Mouse (Mus musculus) spleen, adult 2 months (tissue): ENCODE measurements around the gene Ppp1r14b. TPM values are rescaled to one million over a fixed set of nuclear protein-coding genes. Genes with fewer than 3 reads are reported as not detected.

Source experiments
- DNase-seq, 2 experiments: peaks; one replicate each; pipeline versions ENCODE4 v3.0.0 to v3.0.0-alpha.2; 2012 to 2021; ENCODE audit warnings: low spot score in 2 of 2, low read depth in 1 of 2
- H3K27ac ChIP-seq: fragments of 200-500 bp; 2 replicates; pipeline ENCODE4 v1.5.1; 2012; ENCODE audit warnings: low read length, inconsistent platforms; ENCODE audit not compliant: insufficient read depth
- H3K27me3 ChIP-seq: fragments of 200-500 bp; 2 replicates; pipeline ENCODE4 v1.6.1; 2012; ENCODE audit warnings: mild to moderate bottlenecking, moderate library complexity, low read length, inconsistent platforms; ENCODE audit not compliant: control insufficient read depth, insufficient read depth
- H3K36me3 ChIP-seq: fragments of 200-500 bp; 2 replicates; pipeline ENCODE4 v1.6.1; 2012; ENCODE audit warnings: mild to moderate bottlenecking, low read length, inconsistent platforms; ENCODE audit not compliant: control insufficient read depth, insufficient read depth
- H3K4me1 ChIP-seq: fragments of 200-500 bp; 2 replicates; pipeline ENCODE4 v1.6.1; 2011; ENCODE audit warnings: inconsistent platforms; ENCODE audit not compliant: control insufficient read depth, insufficient read depth, insufficient read length
- H3K4me3 ChIP-seq: fragments of 200-500 bp; 2 replicates; pipeline ENCODE4 v1.5.1; 2011; ENCODE audit warnings: mild to moderate bottlenecking, inconsistent platforms; ENCODE audit not compliant: insufficient read depth, insufficient read length; ENCODE audit errors: extremely low read depth
- CTCF ChIP-seq: fragments of 200-500 bp; IDR thresholded peaks from 2 replicates; pipeline ENCODE4 v1.5.1; 2011; ENCODE audit warnings: mild to moderate bottlenecking, inconsistent platforms; ENCODE audit not compliant: insufficient read depth, insufficient read length, insufficient replicate concordance; ENCODE audit errors: extremely low read depth
- POLR2A ChIP-seq: fragments of 200-500 bp; IDR thresholded peaks from 2 replicates; pipeline ENCODE4 v1.6.1; 2011; ENCODE audit warnings: low read depth, low read length, inconsistent platforms
- WGBS: fragments of 180-500 bp; shearing (Covaris S2); methylation state at CpG from one replicate; pipeline ENCODE4 v1.1.7; 2018; 5-methylcytosine and 5-hydroxymethylcytosine counted together
- polyA plus RNA-seq: library from polyadenylated mRNA; depleted of rRNA; stranded (reverse); fragments of >200 nt; gene quantifications from 2 replicates; pipeline ENCODE4 v1.2.3, GENCODE M21; 2012

The Ppp1r14b gene
- polyA plus RNA-seq, 1 experiment = 69.0 TPM

DNA sequence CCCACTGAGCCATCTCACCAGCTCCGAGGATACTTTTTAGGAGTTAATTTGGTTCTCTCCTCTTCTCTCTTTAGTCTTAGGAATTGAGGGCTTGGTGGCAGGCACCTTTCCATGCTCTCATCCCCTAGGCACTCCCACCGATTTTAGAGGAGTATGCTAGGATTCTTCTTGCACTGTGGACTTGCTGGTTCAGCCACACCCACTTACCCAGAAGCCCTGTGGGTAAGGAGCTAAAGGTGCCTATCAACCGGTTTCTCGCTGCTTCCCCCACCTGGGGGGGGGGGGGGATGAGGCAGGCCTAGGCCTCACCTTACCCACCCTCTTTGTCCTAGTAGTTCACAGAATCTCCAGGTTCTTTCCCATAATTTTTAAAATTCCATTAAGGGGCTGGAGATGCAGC, 27.0 kb upstream of the Ppp1r14b start:
- Histone ChIP-seq H3K4me1 (peaks cover 5% of the 10 kb centered on the region; the same call in 1 of the 2 replicates), H3K27ac (no peak overlapping the region), H3K27me3 (no peaks in the 10 kb centered on the region), H3K36me3 (no peaks in the 10 kb centered on the region), H3K4me3 (no peak overlapping the region)
- no peak for DNase-seq
- 76% methylated on average over 4 of the region's 4 CpGs for WGBS
- TF ChIP-seq CTCF (no peak), POLR2A (no peak)

DNA sequence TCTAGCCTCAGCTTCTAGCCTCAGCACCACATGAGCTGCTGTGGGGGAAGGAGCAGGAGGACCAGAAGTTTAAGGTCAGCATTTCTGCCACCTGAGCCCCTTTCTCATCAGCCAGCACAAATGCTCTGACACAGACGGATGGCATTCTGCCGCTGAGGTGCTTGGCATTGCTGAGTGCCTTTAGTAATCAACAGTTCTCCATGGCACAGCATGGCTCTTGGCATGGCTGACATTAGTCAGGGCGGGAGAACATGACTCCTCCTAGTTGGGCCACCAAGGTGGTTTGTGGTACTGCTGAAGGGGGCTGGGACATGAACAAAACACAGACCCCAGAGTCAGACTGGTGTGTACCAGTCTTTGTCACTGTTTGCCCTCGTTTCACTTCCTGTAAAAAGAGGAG, 26.6 kb upstream of the Ppp1r14b start:
- Histone ChIP-seq H3K4me1 (peaks cover 5% of the 10 kb centered on the region; the same call in 1 of the 2 replicates), H3K27me3 (no peaks in the 10 kb centered on the region), H3K4me3 (no peak overlapping the region), H3K36me3 (no peaks in the 10 kb centered on the region), H3K27ac (no peak overlapping the region)
- WGBS = 84% methylated on average over 4 of the region's 4 CpGs
- no peak for DNase-seq
- TF ChIP-seq CTCF (no peak), POLR2A (no peak)

DNA sequence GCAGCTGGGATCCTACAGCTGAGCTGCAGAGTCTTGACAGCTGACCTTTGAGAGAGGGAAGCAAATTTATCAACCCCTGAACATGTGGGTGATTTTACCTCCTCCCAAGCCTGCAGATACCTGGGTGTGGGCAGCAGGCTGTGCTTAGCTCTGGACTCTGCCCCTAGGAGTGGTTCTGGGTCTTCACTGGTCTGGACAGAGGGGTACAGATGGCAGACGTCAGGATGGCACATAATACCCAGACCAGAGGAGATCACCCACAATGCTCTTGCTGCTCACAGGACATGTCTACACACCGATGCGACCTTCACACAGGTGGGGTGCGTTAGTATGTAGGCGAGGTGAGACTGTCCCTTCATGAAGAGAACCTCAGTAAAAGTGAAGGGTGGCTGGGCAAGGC, 25.2 kb upstream of the Ppp1r14b start:
- Histone ChIP-seq H3K4me1 (peaks cover 5% of the 10 kb centered on the region; the same call in 1 of the 2 replicates), H3K27me3 (no peaks in the 10 kb centered on the region), H3K36me3 (no peaks in the 10 kb centered on the region), H3K4me3 (no peak overlapping the region), H3K27ac (no peak overlapping the region)
- WGBS = 96% methylated on average over 5 of the region's 5 CpGs
- no peak for DNase-seq
- TF ChIP-seq CTCF (no peak), POLR2A (no peak)

DNA sequence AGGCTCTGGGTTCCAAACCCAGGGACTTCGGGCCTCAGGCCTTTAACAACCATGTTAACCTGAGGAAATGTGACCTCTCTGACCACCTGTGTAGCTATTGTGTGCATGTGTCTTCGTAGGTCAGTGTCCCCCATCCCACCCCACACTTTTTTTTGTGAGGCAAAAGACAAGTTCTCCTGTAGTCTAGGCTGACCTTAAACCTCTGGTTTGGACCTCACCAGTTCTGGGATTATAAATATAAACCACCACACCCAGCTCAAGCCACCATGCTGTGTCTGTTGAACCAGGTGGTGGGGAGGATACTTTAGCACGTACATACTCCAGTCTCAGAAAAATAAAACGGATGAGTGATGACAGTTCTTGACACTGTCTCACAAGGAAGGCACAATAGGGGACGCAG, 24.8 kb upstream of the Ppp1r14b start:
- Histone ChIP-seq H3K27ac (no peak overlapping the region), H3K4me3 (no peak overlapping the region), H3K36me3 (peaks cover 1% of the 10 kb centered on the region; the same call in 1 of the 2 replicates), H3K4me1 (peaks cover 6% of the 10 kb centered on the region; the same call in 1 of the 2 replicates), H3K27me3 (no peaks in the 10 kb centered on the region)
- DNase-seq = no peak
- 85% methylated on average over 5 of the region's 5 CpGs for WGBS
- no peak for TF ChIP-seq POLR2A
- TF ChIP-seq CTCF = no peak

DNA sequence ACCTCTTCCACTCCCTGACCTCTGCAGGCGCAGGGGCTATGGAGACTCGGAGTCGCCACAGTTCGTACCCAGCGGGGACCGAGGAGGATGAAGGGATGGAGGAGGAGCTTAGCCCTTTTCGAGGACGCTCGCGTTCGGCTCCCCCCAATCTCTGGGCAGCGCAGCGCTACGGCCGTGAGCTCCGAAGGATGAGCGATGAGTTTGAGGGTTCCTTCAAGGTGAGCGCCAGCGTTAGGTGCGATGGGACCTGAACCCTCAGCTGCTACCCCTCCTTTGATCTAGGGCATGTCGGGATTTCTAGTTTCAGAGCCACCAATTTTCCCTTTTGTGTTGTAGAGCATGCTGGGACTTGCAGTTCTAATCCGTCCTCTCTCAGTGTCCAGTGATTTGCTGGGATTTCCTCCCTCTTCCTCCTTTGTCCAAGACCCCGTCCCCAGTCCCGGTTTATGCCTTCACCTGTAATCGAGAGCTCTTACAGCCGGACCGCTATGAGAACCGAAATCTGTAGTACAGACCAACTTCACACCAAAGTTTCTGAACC, 24.1 kb upstream of the Ppp1r14b start:
- Histone ChIP-seq H3K27me3 (no peaks in the 10 kb centered on the region), H3K27ac (peak overlapping the region; percentile 77), H3K4me3 (peak overlapping the region; percentile 86), H3K36me3 (peaks cover 1% of the 10 kb centered on the region; the same call in 1 of the 2 replicates), H3K4me1 (peaks cover 11% of the 10 kb centered on the region; the same call in 1 of the 2 replicates)
- DNase-seq = no peak
- no peak; the same call in 1 of the 2 replicates for TF ChIP-seq POLR2A
- no peak for TF ChIP-seq CTCF
- WGBS = 1% methylated on average over 28 of the region's 28 CpGs

DNA sequence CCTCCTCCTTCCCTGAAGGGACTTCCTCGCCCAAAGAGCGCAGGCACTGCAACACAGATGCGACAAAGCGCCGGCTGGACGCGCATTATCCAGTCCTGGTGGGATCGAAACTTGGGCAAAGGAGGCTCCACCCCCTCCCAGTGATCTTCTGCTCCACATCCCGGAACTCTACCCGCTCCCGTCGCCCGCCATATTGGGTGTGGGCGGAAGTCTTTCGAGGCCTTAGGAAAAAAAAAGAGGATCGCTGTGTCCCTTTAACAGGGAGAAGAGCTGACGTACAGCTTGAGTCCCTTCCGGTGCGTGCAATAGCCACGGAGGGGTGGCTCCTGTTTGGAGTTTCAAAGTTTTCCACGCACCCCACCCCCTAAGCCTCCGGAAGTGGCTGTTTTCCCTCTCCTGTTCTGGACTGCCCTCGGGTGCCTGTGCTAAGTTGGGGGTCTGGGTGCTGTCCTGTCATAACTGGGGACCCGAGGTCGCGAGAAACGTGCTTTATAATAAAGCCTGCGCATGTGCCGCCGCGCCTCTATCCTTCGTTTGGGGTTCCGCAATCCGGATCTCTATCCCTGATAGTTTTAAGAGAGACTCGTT, 23.3 kb upstream of the Ppp1r14b start:
- peak overlapping the region; percentile 77 for H3K27ac ChIP-seq
- peaks cover 11% of the 10 kb centered on the region; the same call in 1 of the 2 replicates for H3K4me1 ChIP-seq

DNA sequence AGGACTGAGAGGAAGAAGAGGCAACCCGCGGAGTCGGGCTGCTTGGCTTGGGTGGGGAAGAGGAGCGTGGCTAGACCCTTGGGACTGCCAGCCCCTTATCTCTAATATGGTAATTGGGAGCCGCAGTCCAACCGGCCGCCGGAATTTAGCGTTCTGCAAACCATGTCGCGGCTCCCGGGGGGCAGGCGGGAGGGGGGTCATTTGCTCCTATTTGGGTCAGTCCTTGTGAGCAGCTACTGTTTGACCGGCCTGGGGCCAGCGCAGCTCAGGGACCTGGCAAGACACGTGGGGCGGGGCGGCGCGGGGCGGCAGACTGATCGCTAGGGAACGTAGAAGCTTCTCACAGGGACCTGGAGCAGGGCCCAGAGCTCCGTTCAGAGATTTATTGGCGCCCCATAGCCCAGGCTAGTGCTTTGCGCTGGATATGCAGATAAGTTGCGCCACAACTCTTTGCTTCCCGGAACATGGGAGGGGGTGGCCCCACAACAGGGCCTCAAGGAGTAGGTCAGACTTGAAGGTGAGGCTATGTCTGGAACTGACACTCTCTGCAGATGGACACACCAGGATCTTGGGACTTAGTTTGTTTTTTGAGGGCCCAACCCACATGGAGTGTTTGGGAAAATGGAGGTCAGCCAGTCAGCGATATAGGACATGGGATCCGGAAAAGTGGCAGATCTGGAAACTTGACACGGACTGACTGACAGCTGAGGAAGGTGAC, 22.6 kb upstream of the Ppp1r14b start:
- TF ChIP-seq CTCF (no peak), POLR2A (no peak)
- Histone ChIP-seq H3K27ac (peak overlapping the region; percentile 77), H3K36me3 (peaks cover 3% of the 10 kb centered on the region; the same call in 1 of the 2 replicates), H3K4me1 (peaks cover 11% of the 10 kb centered on the region; the same call in 1 of the 2 replicates), H3K27me3 (no peaks in the 10 kb centered on the region), H3K4me3 (peak overlapping the region; percentile 86)
- 7% methylated on average over 31 of the region's 31 CpGs for WGBS
- DNase-seq = peak in 1 of 2 experiments; percentile 46

More for the DNA sequence above, 23.3 kb upstream of the Ppp1r14b start:
- Histone ChIP-seq H3K36me3 (peaks cover 3% of the 10 kb centered on the region; the same call in 1 of the 2 replicates), H3K4me3 (peak overlapping the region; percentile 86), H3K27me3 (no peaks in the 10 kb centered on the region)
- peak in 1 of 2 experiments; percentile 77 for DNase-seq
- TF ChIP-seq CTCF (no peak), POLR2A (peak; percentile 16; the same call in 1 of the 2 replicates)
- under 1% methylated on average over 35 of the region's 35 CpGs for WGBS
